Mouse (Mus musculus) kidney, postnatal 4 days (tissue): ENCODE data around the gene Vmn2r124.
"Not testable (repeated sequence)": the region's sequence is repeated elsewhere in the genome, so short reads cannot be mapped to it uniquely, and the experiment has no call there.

ENCODE experiments used
- DNase-seq, 2 experiments: peaks; one replicate each; pipeline ENCODE4 v3.0.0; 2021; ENCODE audit warnings: mixed read lengths in 2 of 2

Vmn2r124 gene

GRCm38 (mm10) chr17:18049124-18049523, at the start of gene Vmn2r124:
Vmn2r124 (plus strand) TSS chr17:18049424.
- no peak for DNase-seq

GRCm38 (mm10) chr17:18004752-18005151, 44.5 kb upstream of the Vmn2r124 start:
- no peak for DNase-seq

GRCm38 (mm10) chr17:18021433-18021832, 27.8 kb upstream of the Vmn2r124 start, which contains the start of gene Fpr-rs4:
Fpr-rs4 (plus strand) TSS chr17:18021733.
- no peak for DNase-seq

- DNase-seq, result not testable (repeated sequence)
These were observed 35.5 kb downstream of the Vmn2r124 start, which contains the start of gene Vmn2r91 for GRCm38 (mm10) chr17:18084716-18085115. Vmn2r91 (plus strand) TSS chr17:18085016.

GRCm38 (mm10) chr17:18095626-18096025, 46.4 kb downstream of the Vmn2r124 start:
- DNase-seq, result not testable (repeated sequence)

DNA sequence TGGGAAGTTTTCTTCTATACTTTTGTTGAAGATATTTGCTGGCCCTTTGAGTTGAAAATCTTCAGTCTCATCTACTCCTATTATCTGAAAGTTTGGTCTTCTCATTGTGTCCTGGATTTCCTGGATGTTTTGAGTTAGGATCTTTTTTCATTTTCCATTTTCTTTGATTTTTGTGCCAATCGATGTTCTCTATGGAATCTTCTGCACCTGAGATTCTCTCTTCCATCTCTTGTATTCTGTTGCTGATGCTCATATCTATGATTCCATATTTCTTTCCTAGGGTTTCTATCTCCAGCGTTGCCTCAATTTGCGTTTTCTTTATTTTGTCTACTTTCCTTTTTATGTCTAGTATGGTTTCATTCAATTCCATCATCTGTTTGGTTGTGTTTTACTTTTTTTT, 53.0 kb downstream of the Vmn2r124 start:
- not testable (repeated sequence) for DNase-seq
